Mouse (Mus musculus) spleen, postnatal 10 days (tissue): ENCODE measurements around the gene Setd7.

Source experiments
- DNase-seq, 2 experiments: peaks; one replicate each; pipeline ENCODE4 v3.0.0; 2021 to 2022; ENCODE audit warnings: low spot score in 2 of 2

The Setd7 gene

DNA sequence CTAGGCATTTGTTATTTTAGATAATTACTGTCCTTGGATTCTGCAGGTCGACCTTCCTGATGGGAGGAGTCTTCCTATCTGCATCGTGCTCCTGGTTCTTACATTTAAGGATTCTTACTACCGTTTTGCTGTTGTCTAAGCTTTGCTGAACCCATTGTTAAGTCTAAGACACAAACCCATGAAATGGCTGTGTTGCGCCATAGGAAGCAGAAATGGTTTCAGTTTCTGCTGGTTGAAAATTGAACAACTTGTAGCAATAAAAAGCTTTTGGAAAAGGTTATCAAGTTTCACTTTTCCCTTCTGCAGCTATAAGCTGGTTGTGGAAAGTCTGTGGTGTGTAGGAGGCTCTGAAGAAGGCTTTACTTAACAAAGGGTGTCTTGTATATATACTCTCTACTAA, 85.0 kb downstream of the Setd7 start:
- DNase-seq, result no peak

DNA sequence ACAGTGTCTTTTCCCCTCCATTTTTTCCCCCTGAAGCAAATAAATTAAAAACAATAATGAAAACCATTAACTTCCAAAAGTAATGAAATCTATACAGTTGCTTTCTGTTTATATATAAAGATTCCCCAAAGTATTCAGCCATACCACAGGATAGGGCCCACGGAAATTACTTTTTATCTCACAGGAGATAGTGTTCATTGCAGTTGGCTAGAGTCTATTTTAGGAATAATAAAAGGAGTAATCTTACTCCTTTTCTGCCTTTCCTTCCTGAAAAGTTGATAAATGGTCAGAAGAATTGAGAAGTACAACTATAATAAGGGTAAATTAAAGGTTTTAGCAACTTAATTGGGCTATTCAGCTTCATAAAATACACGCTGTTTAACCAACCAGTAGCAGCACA, 92.1 kb downstream of the Setd7 start:
- DNase-seq, result no peak
